Mouse (Mus musculus): ENCODE results near the gene Reln. TPM values are rescaled to one million over a fixed set of nuclear protein-coding genes. Genes with fewer than 3 reads are reported as not detected.

Gene Reln
- polyA plus RNA-seq, 1 experiment from 2014 or later = 6.5 TPM

DNA sequence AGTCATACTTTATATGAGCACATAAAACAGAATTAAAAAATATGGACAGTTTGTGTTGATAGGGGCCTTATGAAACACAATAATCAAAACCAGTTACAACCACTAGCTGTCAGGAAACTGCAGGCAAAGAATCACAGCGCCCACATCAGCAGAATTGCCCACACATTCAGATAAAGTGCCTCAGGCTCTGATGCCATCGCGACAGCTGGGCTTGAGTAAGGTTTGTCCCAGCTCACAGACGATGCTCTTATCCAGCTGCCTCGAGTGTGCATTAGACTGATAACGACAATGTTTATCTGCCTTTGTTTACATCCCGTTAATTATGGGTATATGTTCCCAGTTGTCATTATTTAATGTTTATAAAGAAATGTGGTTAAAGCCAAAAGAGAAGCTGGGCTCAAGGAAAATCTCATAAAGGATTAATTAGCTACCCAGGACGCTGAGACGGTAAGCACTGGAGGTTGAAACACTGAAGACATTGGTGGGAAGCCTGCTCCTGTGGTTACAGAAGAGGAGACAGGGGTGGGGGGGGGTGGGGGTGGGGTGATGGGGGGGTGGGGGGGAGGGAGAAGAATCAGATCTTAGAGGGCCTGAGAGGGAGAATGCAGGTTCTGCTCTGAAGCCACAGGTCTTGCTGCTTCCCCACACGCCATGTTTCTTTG, 492.7 kb downstream of the Reln start:
- Histone ChIP-seq H3K4me2 (no peak overlapping the region), H3K27me3 (ENCODE audit: control insufficient read depth, insufficient read depth, low read length) (no peaks in the 10 kb centered on the region), H3K4me1 (ENCODE audit: control insufficient read depth, insufficient read depth, low read length) (no peaks in the 10 kb centered on the region), H3K9me3 (replicated peaks; ENCODE audit: control insufficient read depth, low read length) (no peaks in the 10 kb centered on the region), H3K36me3 (ENCODE audit: control insufficient read depth, insufficient read depth, low read length) (no peaks in the 10 kb centered on the region), H3K4me3 (ENCODE audit: low read depth, low read length) (no peak overlapping the region), H3K9ac (ENCODE audit: low read depth, low read length) (no peak overlapping the region), H3K27ac (ENCODE audit: low read depth, low read length) (no peak overlapping the region)
- no peak for ATAC-seq (replicated peaks; ENCODE audit: insufficient number of reproducible peaks, low FRiP score, low TSS enrichment)
- WGBS (ENCODE audit: insufficient replicate concordance) = 39% methylated on average over 10 of the region's 10 CpGs

DNA sequence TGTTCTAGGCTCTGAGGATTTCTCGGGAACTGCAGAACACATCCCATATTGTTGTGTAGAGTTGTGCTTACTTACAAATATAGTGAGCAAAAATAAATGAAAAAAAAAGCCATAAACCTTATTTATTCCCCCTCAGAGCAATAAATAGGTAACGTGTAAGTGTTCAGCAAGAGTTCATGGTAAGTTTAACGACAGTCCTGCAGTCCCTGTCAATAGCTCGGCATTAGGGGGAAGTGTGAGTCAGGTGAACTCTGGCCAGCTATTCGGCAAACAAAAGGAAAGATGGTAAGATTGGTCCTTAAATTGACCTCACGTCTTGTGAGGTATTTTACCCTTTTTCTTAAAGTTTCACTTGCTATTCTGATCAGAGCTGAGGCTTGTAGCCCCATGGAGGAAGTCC, 497.1 kb downstream of the Reln start:
- ATAC-seq (replicated peaks; ENCODE audit: insufficient number of reproducible peaks, low FRiP score, low TSS enrichment) = no peak
- 75% methylated on average over 6 of the region's 6 CpGs for WGBS (ENCODE audit: insufficient replicate concordance)
- no peaks in the 10 kb centered on the region for H3K27me3 ChIP-seq (ENCODE audit: control insufficient read depth, insufficient read depth, low read length)
- H3K36me3 ChIP-seq (ENCODE audit: control insufficient read depth, insufficient read depth, low read length) = no peaks in the 10 kb centered on the region
- H3K4me3 ChIP-seq (ENCODE audit: low read depth, low read length) = no peak overlapping the region
- no peaks in the 10 kb centered on the region for H3K4me1 ChIP-seq (ENCODE audit: control insufficient read depth, insufficient read depth, low read length)
- H3K4me2 ChIP-seq = no peak overlapping the region
- no peaks in the 10 kb centered on the region for H3K9me3 ChIP-seq (replicated peaks; ENCODE audit: control insufficient read depth, low read length)
- no peak overlapping the region for H3K9ac ChIP-seq (ENCODE audit: low read depth, low read length)
- no peak overlapping the region for H3K27ac ChIP-seq (ENCODE audit: low read depth, low read length)

DNA sequence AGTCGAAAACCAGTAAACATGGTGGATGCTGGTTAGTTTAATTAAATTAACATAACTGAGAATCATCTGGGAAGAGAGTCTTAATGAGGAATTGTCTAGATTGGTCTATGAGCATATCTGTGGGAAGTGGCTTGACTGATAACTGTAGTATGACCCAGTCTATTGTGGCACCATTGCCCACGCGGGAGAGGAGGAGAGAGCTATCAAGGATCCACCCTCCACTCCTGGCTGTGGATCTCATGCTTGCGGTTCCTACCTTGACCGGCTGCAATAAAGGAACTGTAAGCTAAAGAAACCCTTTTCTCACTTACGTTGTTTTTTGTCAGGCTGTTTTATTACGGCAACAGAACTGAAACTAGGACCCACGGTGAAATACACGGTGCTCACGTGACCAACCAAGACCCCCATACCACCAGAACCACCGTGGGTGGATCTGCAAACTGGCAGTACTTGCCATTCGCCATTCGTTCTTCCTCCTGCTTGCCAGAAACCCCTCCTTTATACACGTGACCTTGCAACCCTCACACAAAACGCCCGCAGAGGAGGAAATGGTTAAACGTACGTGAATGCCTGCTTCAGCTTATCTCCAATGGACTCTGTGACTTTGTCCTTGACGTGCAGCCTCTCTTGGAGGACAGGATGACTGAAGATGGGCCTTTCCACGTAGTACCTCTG, 497.7 kb downstream of the Reln start:
- H3K9me3 ChIP-seq (replicated peaks; ENCODE audit: control insufficient read depth, low read length) = no peaks in the 10 kb centered on the region
- H3K4me2 ChIP-seq = no peak overlapping the region
- no peaks in the 10 kb centered on the region for H3K27me3 ChIP-seq (ENCODE audit: control insufficient read depth, insufficient read depth, low read length)
- WGBS (ENCODE audit: insufficient replicate concordance) = 73% methylated on average over 20 of the region's 20 CpGs
- H3K36me3 ChIP-seq (ENCODE audit: control insufficient read depth, insufficient read depth, low read length) = no peaks in the 10 kb centered on the region
- no peak for ATAC-seq (replicated peaks; ENCODE audit: insufficient number of reproducible peaks, low FRiP score, low TSS enrichment)
- no peaks in the 10 kb centered on the region for H3K4me1 ChIP-seq (ENCODE audit: control insufficient read depth, insufficient read depth, low read length)
- H3K9ac ChIP-seq (ENCODE audit: low read depth, low read length) = no peak overlapping the region
- H3K27ac ChIP-seq (ENCODE audit: low read depth, low read length) = no peak overlapping the region
- H3K4me3 ChIP-seq (ENCODE audit: low read depth, low read length) = no peak overlapping the region

DNA sequence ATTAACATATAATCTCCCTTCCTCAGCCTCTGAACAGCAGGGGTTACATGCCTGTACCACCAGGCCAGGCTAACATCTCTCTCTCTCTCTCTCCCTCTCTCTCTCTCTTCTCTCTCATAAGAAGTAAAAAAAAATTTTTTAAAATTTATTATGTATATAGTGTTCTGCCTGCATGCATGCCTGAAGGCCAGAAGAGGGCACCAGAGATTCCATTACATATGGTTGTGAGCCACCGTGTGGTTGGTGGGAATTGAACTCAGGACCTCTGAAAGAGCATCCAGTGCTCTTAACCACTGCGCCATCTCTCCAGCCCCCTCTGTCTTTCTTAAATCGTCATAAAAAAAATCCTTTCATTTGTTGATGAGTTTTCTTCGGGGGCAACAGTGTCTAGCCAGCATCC, 499.8 kb downstream of the Reln start:
- Histone ChIP-seq H3K4me1 (ENCODE audit: control insufficient read depth, insufficient read depth, low read length) (no peaks in the 10 kb centered on the region), H3K36me3 (ENCODE audit: control insufficient read depth, insufficient read depth, low read length) (no peaks in the 10 kb centered on the region), H3K27me3 (ENCODE audit: control insufficient read depth, insufficient read depth, low read length) (no peaks in the 10 kb centered on the region), H3K9ac (ENCODE audit: low read depth, low read length) (no peak overlapping the region), H3K4me2 (no peak overlapping the region), H3K27ac (ENCODE audit: low read depth, low read length) (no peak overlapping the region), H3K4me3 (ENCODE audit: low read depth, low read length) (no peak overlapping the region), H3K9me3 (replicated peaks; ENCODE audit: control insufficient read depth, low read length) (no peaks in the 10 kb centered on the region)
- 53% methylated on average over 4 of the region's 4 CpGs for WGBS (ENCODE audit: insufficient replicate concordance)
- no peak for ATAC-seq (replicated peaks; ENCODE audit: insufficient number of reproducible peaks, low FRiP score, low TSS enrichment)

Other genes with a start within 250 kb of the Reln start
- gene Orc5, start 205.7 kb upstream of the Reln start, polyA plus RNA-seq (2014; fragmentation: Nextera tagmentation; extraction: Ambion mirVana) = 37.9 and 39.1 TPM in 2 replicates